Mouse (Mus musculus) erythroblast, embryonic 14.5 days (primary cell): ENCODE results near the gene Tubb4b. TPM values are rescaled to one million over a fixed set of nuclear protein-coding genes. Genes with fewer than 3 reads are reported as not detected.

ENCODE experiments used
- H3K27me3 ChIP-seq: 2 replicates; pipeline ENCODE4 v1.6.1; 2012; ENCODE audit warnings: inconsistent platforms; ENCODE audit not compliant: control insufficient read depth
- H3K36me3 ChIP-seq: 2 replicates; pipeline ENCODE4 v1.6.1; 2012; ENCODE audit warnings: mild to moderate bottlenecking, inconsistent platforms; ENCODE audit not compliant: control insufficient read depth
- H3K4me1 ChIP-seq: 2 replicates; pipeline ENCODE4 v1.6.1; 2012; ENCODE audit warnings: inconsistent platforms; ENCODE audit not compliant: control insufficient read depth
- H3K4me3 ChIP-seq: replicated peaks from 2 replicates; pipeline ENCODE3; 2012; ENCODE audit warnings: moderate library complexity, mild to moderate bottlenecking, inconsistent platforms
- H3K9me3 ChIP-seq: 2 replicates; pipeline ENCODE4 v1.6.1; 2012; ENCODE audit warnings: low read length, inconsistent platforms, mixed read lengths; ENCODE audit not compliant: control insufficient read depth
- GATA1 ChIP-seq: IDR thresholded peaks from 2 replicates; pipeline ENCODE4 v1.6.1; 2012; ENCODE audit warnings: low read length, inconsistent platforms, mixed read lengths
- TAL1 ChIP-seq: IDR thresholded peaks from 3 replicates; pipeline ENCODE4 v1.6.1; 2012; ENCODE audit warnings: low read length, inconsistent platforms, mixed read lengths
- polyA plus RNA-seq: library from polyadenylated mRNA; stranded (reverse); fragments of >175 nt; gene quantifications from 2 replicates; pipeline ENCODE4 v1.2.3, GENCODE M21; 2012

Gene Tubb4b
- polyA plus RNA-seq, 1 experiment, result 134 TPM

- no peak for TF ChIP-seq GATA1
- TF ChIP-seq TAL1, result no peak
- H3K9me3 ChIP-seq, result no peaks in the 10 kb centered on the region
- peaks cover 8% of the 10 kb centered on the region for H3K36me3 ChIP-seq
- no peak within 1 kb of the TSS for H3K4me3 ChIP-seq
- H3K4me1 ChIP-seq, result peaks cover 29% of the 10 kb centered on the region
- H3K27me3 ChIP-seq, result peaks cover 5% of the 10 kb centered on the region
Observed at GRCm38 (mm10) chr2:25214444-25214843, 10.1 kb downstream of the Tubb4b start, which contains the start of gene Stpg3. Stpg3 (minus strand) TSS chr2:25214637.

- TF ChIP-seq GATA1 (no peak), TAL1 (no peak)
- Histone ChIP-seq H3K36me3 (peaks cover 15% of the 10 kb centered on the region), H3K4me1 (peaks cover 31% of the 10 kb centered on the region), H3K9me3 (no peaks in the 10 kb centered on the region), H3K27me3 (peaks cover 5% of the 10 kb centered on the region), H3K4me3 (no peak overlapping the region)
Observed at GRCm38 (mm10) chr2:25213266-25213865, 11.1 kb downstream of the Tubb4b start.

- H3K9me3 ChIP-seq, result no peaks in the 10 kb centered on the region
- H3K4me3 ChIP-seq, result peak within 1 kb of the TSS; percentile 83
- H3K36me3 ChIP-seq, result peaks cover 37% of the 10 kb centered on the region
- TF ChIP-seq TAL1 (no peak), GATA1 (no peak)
- peaks cover 5% of the 10 kb centered on the region for H3K27me3 ChIP-seq
- H3K4me1 ChIP-seq, result peaks cover 33% of the 10 kb centered on the region
Observed at GRCm38 (mm10) chr2:25211121-25211670, 13.3 kb downstream of the Tubb4b start, which contains the start of gene Nelfb. Nelfb (minus strand) TSS chr2:25211489.

DNA sequence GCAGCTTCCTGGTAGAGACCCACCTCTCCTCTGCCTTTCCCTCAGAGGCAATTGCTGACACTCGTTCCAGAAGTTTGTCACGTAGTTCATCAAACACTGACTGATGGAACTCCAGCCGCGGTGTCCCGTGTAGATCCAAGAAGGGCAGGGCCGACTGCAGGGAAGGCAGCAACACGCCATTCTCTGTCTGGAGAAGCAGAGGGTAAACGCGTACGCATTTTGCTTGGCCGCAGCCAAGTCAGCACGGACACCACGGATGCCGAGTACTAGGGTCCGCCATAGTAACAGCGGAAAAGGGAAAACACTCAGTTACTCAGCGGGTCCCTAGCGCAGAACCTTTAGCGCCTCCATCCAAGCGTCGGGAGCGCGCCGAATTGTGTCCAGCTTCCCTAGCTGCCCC, 13.8 kb downstream of the Tubb4b start:
- peaks cover 35% of the 10 kb centered on the region for H3K4me1 ChIP-seq

DNA sequence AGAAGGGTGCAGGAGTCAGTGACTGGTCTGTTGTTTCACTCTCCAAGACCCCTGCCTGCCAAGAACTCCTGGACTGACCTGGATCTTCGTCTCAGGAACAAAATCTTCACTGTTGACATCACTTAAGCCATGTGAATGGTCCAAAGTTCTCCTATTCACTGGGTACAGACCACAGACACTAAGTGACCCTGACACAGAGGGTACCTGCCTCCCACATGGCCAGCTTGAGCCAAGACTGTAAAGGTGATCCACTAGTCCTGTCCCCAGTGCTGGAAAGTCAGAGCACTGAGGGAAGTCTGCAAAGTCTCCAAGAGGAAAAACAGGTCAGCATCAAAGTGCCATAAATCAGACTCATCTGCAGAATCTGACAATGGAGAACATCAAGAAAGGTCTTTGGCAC, 16.9 kb downstream of the Tubb4b start:
- no peaks in the 10 kb centered on the region for H3K9me3 ChIP-seq
- H3K4me1 ChIP-seq, result peaks cover 37% of the 10 kb centered on the region
- no peak for TF ChIP-seq TAL1
- no peak for TF ChIP-seq GATA1
- H3K4me3 ChIP-seq, result no peak overlapping the region
- no peaks in the 10 kb centered on the region for H3K27me3 ChIP-seq
- peaks cover 73% of the 10 kb centered on the region for H3K36me3 ChIP-seq

More for the DNA sequence above, 13.8 kb downstream of the Tubb4b start:
- Histone ChIP-seq H3K36me3 (peaks cover 42% of the 10 kb centered on the region), H3K9me3 (no peaks in the 10 kb centered on the region), H3K4me3 (peak overlapping the region; percentile 83), H3K27me3 (peaks cover 5% of the 10 kb centered on the region)
- TF ChIP-seq TAL1 (no peak), GATA1 (no peak)

GRCm38 (mm10) chr2:25203631-25204214, 20.8 kb downstream of the Tubb4b start:
- no peaks in the 10 kb centered on the region for H3K9me3 ChIP-seq
- no peaks in the 10 kb centered on the region for H3K27me3 ChIP-seq
- H3K4me1 ChIP-seq, result peaks cover 10% of the 10 kb centered on the region
- no peak overlapping the region for H3K4me3 ChIP-seq
- H3K36me3 ChIP-seq, result peaks cover 98% of the 10 kb centered on the region
- no peak for TF ChIP-seq GATA1
- no peak for TF ChIP-seq TAL1

DNA sequence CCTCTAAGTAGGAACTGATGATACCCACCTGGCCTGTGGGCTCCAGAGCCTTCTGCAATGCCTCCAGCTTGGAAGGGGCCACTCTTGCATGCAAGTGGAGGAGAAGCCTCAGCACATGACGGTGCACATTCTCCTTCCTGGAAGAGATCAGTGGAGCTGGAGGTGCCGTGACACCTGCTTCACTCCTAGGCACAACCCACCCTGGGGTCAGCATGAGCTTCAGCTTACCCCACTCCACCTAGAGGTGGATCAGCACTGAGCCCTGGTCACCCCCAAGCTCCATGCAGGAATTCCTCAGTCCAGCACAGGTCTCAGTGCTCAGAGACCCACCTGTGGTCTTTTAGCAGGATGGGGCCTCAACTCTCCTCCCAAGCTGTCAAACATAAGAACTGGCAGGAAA, 23.9 kb downstream of the Tubb4b start:
- H3K27me3 ChIP-seq, result peaks cover under 1% of the 10 kb centered on the region; the same call in 1 of the 2 replicates
- peaks cover 78% of the 10 kb centered on the region for H3K36me3 ChIP-seq
- no peaks in the 10 kb centered on the region for H3K9me3 ChIP-seq
- no peak overlapping the region for H3K4me3 ChIP-seq
- no peak for TF ChIP-seq TAL1
- no peak for TF ChIP-seq GATA1
- H3K4me1 ChIP-seq, result peaks cover 29% of the 10 kb centered on the region

DNA sequence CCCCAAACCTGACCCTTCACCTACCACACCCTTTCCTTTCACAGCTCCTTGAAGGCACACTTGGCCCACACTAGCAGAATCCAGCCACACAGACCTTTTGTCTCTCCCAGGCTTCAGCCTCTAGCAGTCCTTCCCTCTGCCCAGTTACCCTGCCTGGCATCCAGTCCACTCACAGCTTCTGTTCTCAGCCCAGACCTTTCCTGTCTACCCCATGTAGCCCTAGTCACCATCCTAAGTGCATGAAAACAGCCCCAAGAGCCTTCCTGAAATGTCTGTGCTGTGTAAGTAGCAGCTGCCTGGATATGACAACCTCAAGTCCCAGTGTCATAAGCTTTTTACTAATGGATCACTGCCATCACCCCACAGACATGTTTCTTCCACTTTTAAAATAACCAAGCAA, 26.6 kb downstream of the Tubb4b start:
- Histone ChIP-seq H3K4me1 (peaks cover 51% of the 10 kb centered on the region), H3K4me3 (no peak overlapping the region), H3K27me3 (peaks cover 7% of the 10 kb centered on the region), H3K9me3 (no peaks in the 10 kb centered on the region), H3K36me3 (peaks cover 51% of the 10 kb centered on the region)
- TF ChIP-seq TAL1 (no peak), GATA1 (no peak)

DNA sequence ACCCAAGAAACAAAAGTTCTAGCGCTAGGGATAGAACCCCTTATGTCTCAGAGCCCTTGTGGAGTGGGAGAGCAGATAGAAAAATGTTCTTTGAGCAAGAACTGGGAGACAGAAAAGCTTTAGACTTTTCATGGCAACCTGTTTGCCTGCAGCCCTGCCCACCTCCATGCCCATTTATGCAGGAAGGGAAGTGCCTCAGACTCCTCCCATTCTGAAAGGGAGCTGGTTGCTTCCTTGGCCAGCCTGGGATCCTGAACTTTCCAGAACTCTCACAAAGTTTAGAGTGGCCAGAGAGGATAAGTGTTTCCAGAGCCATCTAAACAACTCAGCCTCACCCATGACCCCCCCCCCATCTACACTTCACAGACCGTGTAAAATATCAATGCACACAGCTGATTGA, 27.3 kb downstream of the Tubb4b start:
- Histone ChIP-seq H3K4me1 (peaks cover 51% of the 10 kb centered on the region), H3K27me3 (peaks cover 7% of the 10 kb centered on the region), H3K4me3 (no peak overlapping the region), H3K36me3 (peaks cover 43% of the 10 kb centered on the region), H3K9me3 (no peaks in the 10 kb centered on the region)
- TF ChIP-seq TAL1 (no peak), GATA1 (no peak)
